Mouse (Mus musculus): ENCODE measurements around the gene Bmp8b. TPM values are rescaled to one million over a fixed set of nuclear protein-coding genes. Genes with fewer than 3 reads are reported as not detected.

Bmp8b gene
- polyA plus RNA-seq (2014; fragmentation: Nextera tagmentation; extraction: Ambion mirVana), result 0.20 TPM in 1 of 2 replicates, not detected in the other

GRCm38 (mm10) chr4:123104651-123105450 lies at the start of gene Bmp8b:
TSS of gene Bmp8b (plus strand) at chr4:123105165.
- WGBS, result 5% methylated on average over 72 of the region's 75 CpGs
- Histone ChIP-seq H3K4me3 (ENCODE audit: low read depth, low read length) (peak within 1 kb of the TSS; percentile 20), H3K4me2 (replicated peaks; ENCODE audit: low read depth, low read length) (peak within 1 kb of the TSS; percentile 12), H3K4me1 (replicated peaks; ENCODE audit: control insufficient read depth, insufficient read depth, low read length) (no peaks in the 10 kb centered on the region), H3K9me3 (ENCODE audit: control insufficient read depth, low read length) (no peaks in the 10 kb centered on the region), H3K9ac (ENCODE audit: low read depth, low read length) (no peak within 1 kb of the TSS), H3K27me3 (ENCODE audit: control insufficient read depth, insufficient read depth, low read length) (peaks cover 26% of the 10 kb centered on the region), H3K36me3 (ENCODE audit: control insufficient read depth, insufficient read depth, low read length) (no peaks in the 10 kb centered on the region), H3K27ac (ENCODE audit: low read depth, low read length) (no peak within 1 kb of the TSS)
- ATAC-seq (ENCODE audit: low FRiP score) (peak; percentile 63; the same call in 1 of the 2 replicates), DNase-seq (ENCODE audit: low spot score) (peak; percentile 33)

GRCm38 (mm10) chr4:123056560-123057109 lies 48.3 kb upstream of the Bmp8b start:
- 91% methylated on average over 3 of the region's 3 CpGs for WGBS
- DNase-seq (ENCODE audit: low spot score) (no peak), ATAC-seq (ENCODE audit: low FRiP score) (no peak)
- Histone ChIP-seq H3K9ac (ENCODE audit: low read depth, low read length) (no peak overlapping the region), H3K4me2 (replicated peaks; ENCODE audit: low read depth, low read length) (no peak overlapping the region), H3K9me3 (ENCODE audit: control insufficient read depth, low read length) (no peaks in the 10 kb centered on the region), H3K36me3 (ENCODE audit: control insufficient read depth, insufficient read depth, low read length) (peaks cover 12% of the 10 kb centered on the region), H3K4me3 (ENCODE audit: low read depth, low read length) (no peak overlapping the region), H3K4me1 (replicated peaks; ENCODE audit: control insufficient read depth, insufficient read depth, low read length) (no peaks in the 10 kb centered on the region), H3K27me3 (ENCODE audit: control insufficient read depth, insufficient read depth, low read length) (no peaks in the 10 kb centered on the region), H3K27ac (ENCODE audit: low read depth, low read length) (no peak overlapping the region)

GRCm38 (mm10) chr4:123057957-123058356 lies 47.0 kb upstream of the Bmp8b start:
- 70% methylated on average over 1 of the region's 1 CpGs for WGBS
- H3K36me3 ChIP-seq (ENCODE audit: control insufficient read depth, insufficient read depth, low read length), result peaks cover 12% of the 10 kb centered on the region
- H3K4me2 ChIP-seq (replicated peaks; ENCODE audit: low read depth, low read length), result no peak overlapping the region
- H3K4me3 ChIP-seq (ENCODE audit: low read depth, low read length), result no peak overlapping the region
- no peaks in the 10 kb centered on the region for H3K4me1 ChIP-seq (replicated peaks; ENCODE audit: control insufficient read depth, insufficient read depth, low read length)
- no peak overlapping the region for H3K9ac ChIP-seq (ENCODE audit: low read depth, low read length)
- H3K9me3 ChIP-seq (ENCODE audit: control insufficient read depth, low read length), result no peaks in the 10 kb centered on the region
- no peaks in the 10 kb centered on the region for H3K27me3 ChIP-seq (ENCODE audit: control insufficient read depth, insufficient read depth, low read length)
- DNase-seq (ENCODE audit: low spot score), result no peak
- ATAC-seq (ENCODE audit: low FRiP score), result no peak
- no peak overlapping the region for H3K27ac ChIP-seq (ENCODE audit: low read depth, low read length)

- Histone ChIP-seq H3K36me3 (ENCODE audit: control insufficient read depth, insufficient read depth, low read length) (no peaks in the 10 kb centered on the region), H3K27ac (ENCODE audit: low read depth, low read length) (no peak overlapping the region), H3K9me3 (ENCODE audit: control insufficient read depth, low read length) (no peaks in the 10 kb centered on the region), H3K4me1 (replicated peaks; ENCODE audit: control insufficient read depth, insufficient read depth, low read length) (no peaks in the 10 kb centered on the region), H3K27me3 (ENCODE audit: control insufficient read depth, insufficient read depth, low read length) (no peaks in the 10 kb centered on the region), H3K4me3 (ENCODE audit: low read depth, low read length) (no peak overlapping the region), H3K4me2 (replicated peaks; ENCODE audit: low read depth, low read length) (no peak overlapping the region), H3K9ac (ENCODE audit: low read depth, low read length) (no peak overlapping the region)
- ATAC-seq (ENCODE audit: low FRiP score) (no peak), DNase-seq (ENCODE audit: low spot score) (no peak)
- WGBS, result 74% methylated on average over 5 of the region's 5 CpGs
These were observed 43.2 kb upstream of the Bmp8b start for GRCm38 (mm10) chr4:123061744-123062143.

- DNase-seq (ENCODE audit: low spot score), result no peak
- no peaks in the 10 kb centered on the region for H3K9me3 ChIP-seq (ENCODE audit: control insufficient read depth, low read length)
- no peak overlapping the region for H3K9ac ChIP-seq (ENCODE audit: low read depth, low read length)
- no peaks in the 10 kb centered on the region for H3K36me3 ChIP-seq (ENCODE audit: control insufficient read depth, insufficient read depth, low read length)
- no peaks in the 10 kb centered on the region for H3K27me3 ChIP-seq (ENCODE audit: control insufficient read depth, insufficient read depth, low read length)
- no peak overlapping the region for H3K4me3 ChIP-seq (ENCODE audit: low read depth, low read length)
- no peak overlapping the region for H3K27ac ChIP-seq (ENCODE audit: low read depth, low read length)
- WGBS, result 85% methylated on average over 6 of the region's 6 CpGs
- ATAC-seq (ENCODE audit: low FRiP score), result no peak
- no peak overlapping the region for H3K4me2 ChIP-seq (replicated peaks; ENCODE audit: low read depth, low read length)
- no peaks in the 10 kb centered on the region; the same call in 1 of the 2 replicates for H3K4me1 ChIP-seq (replicated peaks; ENCODE audit: control insufficient read depth, insufficient read depth, low read length)
These were observed 36.3 kb upstream of the Bmp8b start for GRCm38 (mm10) chr4:123068646-123069045.

- no peaks in the 10 kb centered on the region for H3K27me3 ChIP-seq (ENCODE audit: control insufficient read depth, insufficient read depth, low read length)
- no peak overlapping the region for H3K4me3 ChIP-seq (ENCODE audit: low read depth, low read length)
- no peaks in the 10 kb centered on the region for H3K9me3 ChIP-seq (ENCODE audit: control insufficient read depth, low read length)
- no peaks in the 10 kb centered on the region for H3K36me3 ChIP-seq (ENCODE audit: control insufficient read depth, insufficient read depth, low read length)
- DNase-seq (ENCODE audit: low spot score), result peak; percentile 52
- 0 out of 2 replicates have a peak overlapping the region, but pooled peaks have one; percentile 15 for H3K9ac ChIP-seq (ENCODE audit: low read depth, low read length)
- WGBS, result 13% methylated on average over 13 of the region's 13 CpGs
- ATAC-seq (ENCODE audit: low FRiP score), result peak; percentile 68
- H3K4me1 ChIP-seq (replicated peaks; ENCODE audit: control insufficient read depth, insufficient read depth, low read length), result no peaks in the 10 kb centered on the region; the same call in 1 of the 2 replicates
- H3K4me2 ChIP-seq (replicated peaks; ENCODE audit: low read depth, low read length), result 0 out of 2 replicates have a peak overlapping the region, but pooled peaks have one; percentile 7
- no peak overlapping the region for H3K27ac ChIP-seq (ENCODE audit: low read depth, low read length)
These were observed 33.5 kb upstream of the Bmp8b start for GRCm38 (mm10) chr4:123071266-123071966.

GRCm38 (mm10) chr4:123076928-123077327 lies 28.0 kb upstream of the Bmp8b start:
- H3K27ac ChIP-seq (ENCODE audit: low read depth, low read length), result no peak overlapping the region
- WGBS, result 61% methylated on average over 8 of the region's 8 CpGs

GRCm38 (mm10) chr4:123078231-123078630 lies 26.7 kb upstream of the Bmp8b start:
- no peak for ATAC-seq (ENCODE audit: low FRiP score)
- no peak overlapping the region for H3K9ac ChIP-seq (ENCODE audit: low read depth, low read length)
- H3K4me1 ChIP-seq (replicated peaks; ENCODE audit: control insufficient read depth, insufficient read depth, low read length), result no peaks in the 10 kb centered on the region
- 87% methylated on average over 4 of the region's 4 CpGs for WGBS
- H3K4me3 ChIP-seq (ENCODE audit: low read depth, low read length), result no peak overlapping the region
- H3K36me3 ChIP-seq (ENCODE audit: control insufficient read depth, insufficient read depth, low read length), result no peaks in the 10 kb centered on the region
- H3K4me2 ChIP-seq (replicated peaks; ENCODE audit: low read depth, low read length), result no peak overlapping the region
- no peaks in the 10 kb centered on the region for H3K9me3 ChIP-seq (ENCODE audit: control insufficient read depth, low read length)
- H3K27me3 ChIP-seq (ENCODE audit: control insufficient read depth, insufficient read depth, low read length), result no peaks in the 10 kb centered on the region; the same call in 1 of the 2 replicates
- H3K27ac ChIP-seq (ENCODE audit: low read depth, low read length), result no peak overlapping the region
- DNase-seq (ENCODE audit: low spot score), result no peak

More at GRCm38 (mm10) chr4:123076928-123077327, 28.0 kb upstream of the Bmp8b start:
- no peak for DNase-seq (ENCODE audit: low spot score)
- H3K36me3 ChIP-seq (ENCODE audit: control insufficient read depth, insufficient read depth, low read length), result no peaks in the 10 kb centered on the region
- no peak overlapping the region for H3K9ac ChIP-seq (ENCODE audit: low read depth, low read length)
- H3K9me3 ChIP-seq (ENCODE audit: control insufficient read depth, low read length), result no peaks in the 10 kb centered on the region
- H3K27me3 ChIP-seq (ENCODE audit: control insufficient read depth, insufficient read depth, low read length), result no peaks in the 10 kb centered on the region; the same call in 1 of the 2 replicates
- H3K4me3 ChIP-seq (ENCODE audit: low read depth, low read length), result no peak overlapping the region
- H3K4me2 ChIP-seq (replicated peaks; ENCODE audit: low read depth, low read length), result no peak overlapping the region
- no peaks in the 10 kb centered on the region for H3K4me1 ChIP-seq (replicated peaks; ENCODE audit: control insufficient read depth, insufficient read depth, low read length)
- ATAC-seq (ENCODE audit: low FRiP score), result no peak
